Mouse (Mus musculus) forebrain, embryonic 15.5 days (tissue): ENCODE measurements around the gene Cdkal1. TPM values are rescaled to one million over a fixed set of nuclear protein-coding genes. Genes with fewer than 3 reads are reported as not detected.

ENCODE experiments used
- ATAC-seq: fragments of 200-750 bp; cut with Nextera tagmentation; replicated peaks from 2 replicates; pipeline ENCODE4 v1.8.0; 2017; ENCODE audit warnings: mild to moderate bottlenecking, moderate TSS enrichment, moderate library complexity
- H3K27ac ChIP-seq: fragments of 300-500 bp; sonication (generic); replicated peaks from 2 replicates; pipeline ENCODE4 v1.5.1; 2015; ENCODE audit warnings: mild to moderate bottlenecking, inconsistent platforms
- H3K27me3 ChIP-seq: fragments of 300-500 bp; sonication (generic); 2 replicates; pipeline ENCODE4 v1.6.1; 2015; ENCODE audit warnings: inconsistent platforms
- H3K36me3 ChIP-seq: fragments of 300-500 bp; sonication (generic); 2 replicates; pipeline ENCODE4 v1.6.1; 2015; ENCODE audit warnings: mild to moderate bottlenecking, inconsistent platforms
- H3K4me1 ChIP-seq: fragments of 300-500 bp; sonication (generic); 2 replicates; pipeline ENCODE4 v1.6.1; 2015; ENCODE audit warnings: inconsistent platforms
- H3K4me2 ChIP-seq: fragments of 300-500 bp; sonication (generic); replicated peaks from 2 replicates; pipeline ENCODE4 v1.6.1; 2015; ENCODE audit warnings: mild to moderate bottlenecking, inconsistent platforms
- H3K4me3 ChIP-seq: fragments of 300-500 bp; sonication (generic); 2 replicates; pipeline ENCODE4 v1.5.1; 2015; ENCODE audit warnings: mild to moderate bottlenecking, inconsistent platforms
- H3K9ac ChIP-seq: fragments of 300-500 bp; sonication (generic); replicated peaks from 2 replicates; pipeline ENCODE4 v1.6.1; 2015; ENCODE audit warnings: mild to moderate bottlenecking, inconsistent platforms
- H3K9me3 ChIP-seq: fragments of 300-500 bp; sonication (generic); 2 replicates; pipeline ENCODE4 v1.6.1; 2016; ENCODE audit warnings: inconsistent platforms
- WGBS: fragments of 180-500 bp; shearing (Covaris S2); methylation state at CpG from one replicate; pipeline ENCODE4 v1.1.7; 2015; ENCODE audit warnings: mixed read lengths; 5-methylcytosine and 5-hydroxymethylcytosine counted together
- polyA plus RNA-seq: library from polyadenylated mRNA; unstranded; fragments of >200 nt; fragmentation: Nextera tagmentation; extraction: Ambion mirVana; gene quantifications from 2 replicates; pipeline ENCODE4 v1.2.1, GENCODE M21; 2015

Cdkal1 gene
- polyA plus RNA-seq, 1 experiment from 2014 or later, result 28.0 TPM

DNA sequence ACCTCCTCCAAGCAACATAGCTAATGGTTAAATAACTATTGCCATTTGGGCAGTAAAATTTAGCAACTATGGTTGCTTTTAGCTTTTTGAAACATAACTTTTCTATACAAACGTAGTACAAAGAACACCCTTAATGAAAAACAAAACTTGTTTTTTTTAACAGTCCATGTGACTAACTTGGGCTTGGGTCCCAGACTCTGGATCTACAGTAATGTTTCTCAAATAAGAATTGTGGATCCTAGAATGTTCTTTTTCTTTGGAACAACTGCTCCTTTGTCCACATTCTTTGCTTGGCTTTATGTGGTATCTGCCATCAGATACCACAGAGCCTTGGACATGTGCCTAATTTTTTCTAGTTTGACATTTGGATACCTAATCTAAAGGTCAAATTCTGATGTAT lies 304.6 kb downstream of the Cdkal1 start:
- Histone ChIP-seq H3K4me3 (no peak overlapping the region), H3K36me3 (no peaks in the 10 kb centered on the region), H3K4me2 (no peak overlapping the region), H3K4me1 (peaks cover 13% of the 10 kb centered on the region), H3K27ac (peak overlapping the region; percentile 73), H3K9me3 (no peaks in the 10 kb centered on the region), H3K27me3 (no peaks in the 10 kb centered on the region), H3K9ac (no peak overlapping the region)
- ATAC-seq, result no peak
- 35% methylated on average over 1 of the region's 1 CpGs for WGBS

DNA sequence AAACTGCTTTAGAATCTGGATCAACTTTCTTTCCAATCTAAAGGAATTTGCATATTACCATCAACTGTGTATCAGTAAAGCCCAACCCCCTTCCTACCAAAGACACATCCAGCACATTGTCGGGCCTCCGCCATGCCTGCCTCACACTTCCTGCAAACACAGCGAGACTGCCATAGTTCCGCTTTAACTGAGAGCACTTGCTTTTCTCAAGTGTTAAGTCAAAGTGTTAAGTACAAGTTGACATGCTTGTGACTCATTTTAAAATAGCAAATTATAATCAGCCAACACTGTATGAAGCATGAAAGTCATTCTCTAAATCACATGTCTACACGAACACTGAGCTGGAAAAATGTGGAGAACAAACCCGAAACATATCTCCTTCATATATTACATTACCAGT lies 305.3 kb downstream of the Cdkal1 start:
- peak; percentile 78 for ATAC-seq
- 77% methylated on average over 6 of the region's 6 CpGs for WGBS
- H3K27ac ChIP-seq, result 0 out of 2 replicates have a peak overlapping the region, but pooled peaks have one; percentile 73
- no peak overlapping the region for H3K4me3 ChIP-seq
- H3K4me2 ChIP-seq, result no peak overlapping the region
- no peak overlapping the region for H3K9ac ChIP-seq
- peaks cover 9% of the 10 kb centered on the region for H3K4me1 ChIP-seq
- no peaks in the 10 kb centered on the region for H3K27me3 ChIP-seq
- no peaks in the 10 kb centered on the region for H3K36me3 ChIP-seq
- H3K9me3 ChIP-seq, result no peaks in the 10 kb centered on the region

DNA sequence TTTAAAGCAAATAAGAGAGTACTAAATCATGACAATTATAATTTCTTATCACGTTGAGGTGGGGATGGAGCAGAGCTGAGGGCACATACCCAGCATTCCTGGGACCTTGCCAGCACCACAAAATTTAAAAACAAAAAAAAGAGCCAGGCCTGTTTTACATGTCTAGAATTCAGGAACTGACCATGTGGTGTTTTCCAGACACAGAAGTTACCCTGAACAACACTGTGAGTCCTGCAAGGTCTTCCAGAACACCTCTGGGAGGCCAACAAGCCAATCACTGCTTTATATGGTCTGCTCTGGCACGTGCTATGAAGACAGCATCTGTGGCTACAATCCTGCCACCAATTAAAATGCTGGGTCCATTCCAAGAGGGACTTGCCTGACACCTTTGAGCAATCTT lies 305.7 kb downstream of the Cdkal1 start:
- 49% methylated on average over 2 of the region's 2 CpGs for WGBS
- H3K9me3 ChIP-seq, result no peaks in the 10 kb centered on the region
- peak; percentile 57 for ATAC-seq
- H3K4me2 ChIP-seq, result no peak overlapping the region
- no peaks in the 10 kb centered on the region for H3K36me3 ChIP-seq
- H3K27ac ChIP-seq, result 0 out of 2 replicates have a peak overlapping the region, but pooled peaks have one; percentile 5
- no peaks in the 10 kb centered on the region for H3K27me3 ChIP-seq
- no peak overlapping the region for H3K4me3 ChIP-seq
- H3K4me1 ChIP-seq, result peaks cover 8% of the 10 kb centered on the region
- H3K9ac ChIP-seq, result no peak overlapping the region

DNA sequence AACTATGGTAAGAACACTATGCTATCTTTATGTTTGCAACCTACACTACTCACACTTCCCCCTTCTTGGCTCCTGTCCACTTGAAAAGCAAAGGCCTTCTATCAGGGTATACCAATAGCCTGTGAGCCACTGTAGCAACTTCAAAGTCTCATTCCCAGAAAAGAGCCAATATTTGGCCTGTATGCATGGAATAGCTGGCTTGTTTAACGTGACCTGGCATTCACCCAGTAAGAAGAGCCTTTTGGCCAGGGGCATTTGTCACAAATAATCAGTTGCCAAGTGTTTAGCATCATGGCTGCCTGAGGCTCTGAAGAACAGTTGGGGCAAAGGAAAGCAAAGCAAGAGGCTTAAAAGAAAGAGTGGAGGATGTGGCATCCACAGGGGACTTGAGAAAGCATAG lies 317.6 kb downstream of the Cdkal1 start:
- H3K36me3 ChIP-seq, result no peaks in the 10 kb centered on the region
- H3K4me1 ChIP-seq, result peaks cover 18% of the 10 kb centered on the region
- WGBS, result 30% methylated on average over 1 of the region's 1 CpGs
- no peak overlapping the region for H3K9ac ChIP-seq
- H3K9me3 ChIP-seq, result no peaks in the 10 kb centered on the region
- H3K27ac ChIP-seq, result peak overlapping the region; percentile 60
- no peak overlapping the region for H3K4me2 ChIP-seq
- ATAC-seq, result no peak
- no peak overlapping the region for H3K4me3 ChIP-seq
- H3K27me3 ChIP-seq, result no peaks in the 10 kb centered on the region

DNA sequence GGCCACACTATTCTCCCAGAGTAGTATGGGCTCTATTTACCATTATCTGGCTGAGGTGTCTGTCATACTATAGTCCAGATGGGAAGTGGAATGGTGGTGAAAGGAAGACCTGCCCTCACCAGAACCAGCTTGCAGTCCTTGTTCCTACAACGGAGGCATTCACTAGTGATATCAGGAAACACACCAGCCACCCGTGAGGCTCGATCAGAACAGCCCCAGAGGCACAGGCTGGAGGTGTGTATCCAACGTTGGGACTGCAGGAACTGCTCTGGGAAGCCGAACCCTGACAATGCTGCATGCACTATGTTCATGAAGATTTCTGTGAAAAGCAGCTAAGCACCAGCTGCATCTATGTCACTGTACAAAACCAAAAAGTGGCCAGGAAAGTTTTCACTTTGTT lies 321.9 kb downstream of the Cdkal1 start:
- ATAC-seq, result no peak
- 82% methylated on average over 5 of the region's 5 CpGs for WGBS
- H3K4me1 ChIP-seq, result peaks cover 18% of the 10 kb centered on the region

DNA sequence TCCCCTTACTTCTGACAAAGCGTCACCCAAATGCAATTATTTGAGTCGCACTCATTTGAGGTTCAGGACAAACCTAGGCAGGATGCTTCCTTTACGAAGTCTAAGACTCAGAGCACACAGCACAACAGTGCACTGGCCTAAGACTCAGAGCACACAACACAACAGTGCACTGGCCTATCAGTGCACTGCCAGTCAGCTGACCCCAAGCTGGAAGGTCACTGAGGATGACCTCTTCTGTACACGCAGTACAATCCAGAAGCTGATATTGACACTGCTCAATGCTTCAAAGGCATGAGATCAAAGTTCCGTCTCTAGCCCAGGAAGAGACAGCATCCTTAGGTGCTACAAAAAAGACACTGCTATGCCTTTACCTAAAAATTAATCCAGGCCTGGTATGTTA lies 327.1 kb downstream of the Cdkal1 start:
- 88% methylated on average over 5 of the region's 5 CpGs for WGBS
- Histone ChIP-seq H3K36me3 (no peaks in the 10 kb centered on the region), H3K4me1 (0 out of 2 replicates have a peak, but pooled peaks cover 3% of the 10 kb centered on the region), H3K9ac (no peak overlapping the region), H3K4me2 (no peak overlapping the region), H3K27me3 (no peaks in the 10 kb centered on the region), H3K27ac (no peak overlapping the region), H3K4me3 (no peak overlapping the region), H3K9me3 (no peaks in the 10 kb centered on the region)
- ATAC-seq, result no peak

More for the DNA sequence above, 321.9 kb downstream of the Cdkal1 start:
- Histone ChIP-seq H3K9me3 (no peaks in the 10 kb centered on the region), H3K9ac (no peak overlapping the region), H3K27me3 (no peaks in the 10 kb centered on the region), H3K4me2 (no peak overlapping the region), H3K27ac (no peak overlapping the region), H3K36me3 (no peaks in the 10 kb centered on the region), H3K4me3 (no peak overlapping the region)

DNA sequence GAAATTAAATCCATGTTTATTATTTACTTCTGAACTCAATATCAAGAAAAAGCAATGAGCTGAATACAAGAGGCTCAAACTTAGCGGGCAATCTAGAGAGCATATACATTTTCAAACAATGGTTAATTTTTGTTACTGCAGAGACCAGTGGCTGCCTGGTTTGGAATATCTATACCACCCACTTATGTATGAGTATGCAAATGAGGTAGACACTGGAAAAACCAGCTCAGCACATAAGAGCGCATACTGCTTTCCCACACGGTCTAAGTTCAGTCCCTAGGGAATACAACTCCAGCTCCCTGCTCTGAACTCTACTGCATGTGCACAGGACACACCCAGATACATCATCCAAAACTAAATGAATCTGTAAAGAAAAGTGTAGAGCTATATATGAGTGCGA lies 334.2 kb downstream of the Cdkal1 start:
- H3K4me3 ChIP-seq, result no peak overlapping the region
- WGBS, result 79% methylated on average over 4 of the region's 4 CpGs
- 0 out of 2 replicates have a peak, but pooled peaks cover 3% of the 10 kb centered on the region for H3K4me1 ChIP-seq
- no peaks in the 10 kb centered on the region for H3K36me3 ChIP-seq
- no peak overlapping the region for H3K4me2 ChIP-seq
- H3K9me3 ChIP-seq, result no peaks in the 10 kb centered on the region
- H3K9ac ChIP-seq, result no peak overlapping the region
- no peak for ATAC-seq
- no peak overlapping the region for H3K27ac ChIP-seq
- H3K27me3 ChIP-seq, result no peaks in the 10 kb centered on the region

DNA sequence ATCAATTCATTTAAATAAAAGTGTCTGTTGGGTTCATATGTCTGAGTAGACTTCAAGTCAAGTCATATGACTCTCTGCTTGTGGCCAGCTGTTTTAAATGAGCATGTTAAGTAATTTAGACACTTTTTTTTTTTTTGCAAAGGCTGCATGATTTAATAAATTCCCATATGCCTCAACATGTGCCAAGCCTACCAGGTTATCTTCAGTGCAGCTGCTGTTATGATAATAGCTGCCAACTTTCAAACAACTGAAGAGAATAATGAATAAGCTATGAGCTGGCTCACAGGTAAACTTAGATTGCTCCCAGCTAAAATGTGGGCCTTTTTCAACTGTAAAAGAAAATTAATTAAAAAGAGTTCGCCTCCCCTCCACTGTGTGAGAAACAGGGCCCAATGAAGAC lies 341.4 kb downstream of the Cdkal1 start:
- WGBS, result 77% methylated on average over 1 of the region's 1 CpGs
- no peaks in the 10 kb centered on the region for H3K4me1 ChIP-seq
- H3K9me3 ChIP-seq, result no peaks in the 10 kb centered on the region
- ATAC-seq, result no peak
- H3K9ac ChIP-seq, result no peak overlapping the region
- no peak overlapping the region for H3K4me2 ChIP-seq
- H3K36me3 ChIP-seq, result no peaks in the 10 kb centered on the region
- no peak overlapping the region for H3K27ac ChIP-seq
- H3K4me3 ChIP-seq, result no peak overlapping the region
- no peaks in the 10 kb centered on the region for H3K27me3 ChIP-seq

DNA sequence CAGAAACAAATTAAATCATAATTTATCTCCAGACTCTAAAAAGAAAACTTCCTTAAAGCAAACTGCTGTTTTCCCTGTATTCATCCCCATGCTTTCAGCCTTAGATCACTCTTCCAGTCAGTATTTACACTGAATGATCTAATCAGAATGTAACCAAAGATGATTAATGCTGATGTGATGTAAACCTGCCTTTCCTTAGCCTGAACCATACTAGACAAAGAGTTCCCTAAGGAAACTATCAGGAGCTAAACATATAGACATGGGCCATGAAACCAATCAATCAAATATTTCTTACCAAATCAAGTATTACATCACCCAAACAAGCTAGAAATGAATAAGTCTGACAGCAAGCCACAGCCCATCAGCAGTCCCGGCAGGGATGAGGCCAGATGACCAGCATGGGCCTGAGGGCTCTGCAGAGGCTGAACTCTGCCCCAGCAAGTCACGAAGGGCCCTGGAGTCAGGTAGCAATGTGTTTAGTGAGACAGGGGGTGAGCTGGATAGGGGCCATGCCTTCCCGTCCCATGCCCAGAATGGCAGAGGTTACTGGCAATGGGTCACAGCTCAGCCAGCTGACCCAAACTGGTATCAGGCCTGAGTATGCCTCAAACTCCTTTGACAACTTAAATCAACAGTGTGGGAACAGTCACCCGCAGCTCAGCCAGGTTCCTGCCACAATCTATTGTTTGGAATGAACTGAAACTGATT lies 350.5 kb downstream of the Cdkal1 start:
- Histone ChIP-seq H3K27me3 (no peaks in the 10 kb centered on the region), H3K9ac (no peak overlapping the region), H3K9me3 (no peaks in the 10 kb centered on the region), H3K4me1 (peaks cover 16% of the 10 kb centered on the region), H3K4me3 (no peak overlapping the region), H3K27ac (no peak overlapping the region), H3K4me2 (no peak overlapping the region), H3K36me3 (no peaks in the 10 kb centered on the region)
- WGBS, result 65% methylated on average over 4 of the region's 4 CpGs
- ATAC-seq, result no peak

DNA sequence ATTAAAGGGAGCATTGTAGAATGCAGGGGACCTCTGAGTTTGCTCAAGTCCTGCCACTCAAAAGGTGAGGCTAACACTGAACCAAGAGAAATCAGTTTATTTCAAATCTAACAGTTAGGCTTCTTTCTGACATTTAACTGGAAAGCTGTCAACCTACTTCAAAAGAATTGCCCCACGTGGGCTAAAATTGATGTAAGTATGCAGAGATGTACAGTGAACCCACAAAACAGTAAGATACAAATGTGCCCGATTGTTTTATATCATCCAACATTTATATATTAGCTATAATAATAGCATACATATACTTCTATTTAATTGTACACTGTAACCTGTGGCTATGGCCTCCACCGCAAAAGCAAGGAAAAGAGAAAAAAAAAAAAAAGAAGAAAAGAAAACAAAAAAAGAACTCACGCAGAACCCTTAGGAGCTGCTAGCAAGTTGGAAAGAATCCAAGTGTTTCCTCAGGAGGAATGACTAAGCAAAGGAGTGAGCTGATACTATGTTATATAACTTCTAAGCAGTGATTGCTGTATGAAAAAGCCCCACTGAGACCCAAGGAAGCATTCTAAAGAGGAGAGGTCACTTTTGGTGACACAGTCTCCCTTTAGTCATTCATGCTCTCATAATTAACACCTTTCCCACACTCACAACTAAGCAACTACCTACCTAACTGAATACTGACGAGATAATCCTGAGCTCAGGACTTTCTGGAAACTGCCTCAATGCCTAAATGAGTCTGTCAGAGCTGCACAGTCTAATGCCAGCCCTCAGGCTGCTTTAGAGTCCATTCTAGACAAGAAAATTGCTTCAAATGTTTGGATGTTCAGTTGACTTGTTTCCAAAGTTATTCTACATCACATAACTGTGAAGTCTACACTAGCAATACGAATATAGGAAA lies 352.1 kb downstream of the Cdkal1 start:
- Histone ChIP-seq H3K4me1 (peaks cover 16% of the 10 kb centered on the region), H3K9me3 (no peaks in the 10 kb centered on the region), H3K36me3 (no peaks in the 10 kb centered on the region), H3K27ac (no peak overlapping the region), H3K4me2 (no peak overlapping the region), H3K4me3 (no peak overlapping the region), H3K9ac (no peak overlapping the region), H3K27me3 (no peaks in the 10 kb centered on the region)
- 38% methylated on average over 6 of the region's 6 CpGs for WGBS
- ATAC-seq, result no peak

DNA sequence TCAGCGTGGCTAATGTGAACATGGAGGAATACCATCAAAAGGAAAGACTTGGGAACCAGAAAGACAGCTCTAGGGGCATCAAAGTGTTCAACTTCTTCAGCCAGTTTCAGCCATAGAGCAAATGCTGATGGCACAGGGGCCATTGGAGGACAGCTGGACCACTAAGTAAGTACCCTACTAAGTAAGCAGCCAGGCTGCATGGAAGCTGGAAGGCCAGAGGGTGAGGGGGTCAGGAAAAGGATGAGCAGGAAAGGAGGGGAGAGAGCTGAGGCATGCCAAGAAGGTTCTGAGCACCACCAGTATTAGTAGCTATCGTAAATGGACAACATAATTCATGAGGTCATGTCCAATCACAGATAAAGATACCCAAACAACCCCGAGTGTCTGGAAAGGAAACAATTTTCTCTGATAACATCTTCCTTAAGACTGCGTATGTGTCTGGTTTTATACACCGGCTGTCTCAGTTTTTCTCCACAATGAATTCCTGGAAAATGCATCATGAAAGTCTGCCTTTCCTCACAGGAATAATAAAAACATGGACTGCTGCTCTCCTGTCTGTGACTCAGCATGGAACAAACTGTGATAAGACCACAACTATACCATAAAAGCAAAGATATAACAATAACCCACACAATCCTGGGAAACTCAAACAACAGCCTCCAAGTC lies 352.9 kb downstream of the Cdkal1 start:
- Histone ChIP-seq H3K4me3 (no peak overlapping the region), H3K4me2 (no peak overlapping the region), H3K27ac (no peak overlapping the region), H3K4me1 (peaks cover 16% of the 10 kb centered on the region), H3K27me3 (no peaks in the 10 kb centered on the region), H3K9ac (no peak overlapping the region), H3K9me3 (no peaks in the 10 kb centered on the region), H3K36me3 (no peaks in the 10 kb centered on the region)
- ATAC-seq, result no peak
- WGBS, result 88% methylated on average over 5 of the region's 5 CpGs

DNA sequence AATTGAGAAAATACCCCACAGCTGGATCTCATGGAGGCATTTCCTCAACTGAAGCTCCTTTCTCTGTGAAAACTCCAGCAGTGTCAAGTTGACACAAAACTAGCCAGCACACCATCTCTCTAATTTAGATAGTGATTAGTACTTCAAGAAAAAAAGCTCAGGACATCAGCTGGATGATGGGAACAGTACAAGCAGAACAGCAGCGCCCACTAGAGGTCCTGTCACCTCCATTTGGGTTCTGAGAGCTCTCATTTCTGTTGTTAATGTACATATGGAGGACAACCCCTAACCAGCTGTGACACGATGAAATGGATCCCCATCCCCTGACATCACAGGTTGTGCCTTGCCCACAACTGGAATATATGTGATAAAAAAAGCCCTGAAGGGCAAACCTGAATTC lies 354.3 kb downstream of the Cdkal1 start:
- no peak overlapping the region for H3K27ac ChIP-seq
- H3K9ac ChIP-seq, result no peak overlapping the region
- no peak overlapping the region for H3K4me3 ChIP-seq
- H3K4me1 ChIP-seq, result peaks cover 20% of the 10 kb centered on the region
- no peaks in the 10 kb centered on the region for H3K9me3 ChIP-seq
- no peaks in the 10 kb centered on the region for H3K36me3 ChIP-seq
- H3K4me2 ChIP-seq, result no peak overlapping the region
- no peaks in the 10 kb centered on the region for H3K27me3 ChIP-seq
- ATAC-seq, result no peak
- WGBS, result 73% methylated on average over 2 of the region's 2 CpGs
